Mouse (Mus musculus) gastrocnemius, postnatal 36 days (tissue): ENCODE measurements at regions not wholly inside any gene's neighbourhood (a gene's known extent, or its start where the extent isn't known, plus 50 kb on each side); places are given as distances from the start of the nearest gene placed in this dataset.

ENCODE experiments used
- DNase-seq, 2 experiments: peaks; one replicate each; pipeline ENCODE4 v3.0.0; 2022
- intact Hi-C: fragments of 180-260 bp; cut with DNase I; formaldehyde crosslinking; loops from one replicate; pipeline ENCODE4 v1.15.1; 2025

DNA sequence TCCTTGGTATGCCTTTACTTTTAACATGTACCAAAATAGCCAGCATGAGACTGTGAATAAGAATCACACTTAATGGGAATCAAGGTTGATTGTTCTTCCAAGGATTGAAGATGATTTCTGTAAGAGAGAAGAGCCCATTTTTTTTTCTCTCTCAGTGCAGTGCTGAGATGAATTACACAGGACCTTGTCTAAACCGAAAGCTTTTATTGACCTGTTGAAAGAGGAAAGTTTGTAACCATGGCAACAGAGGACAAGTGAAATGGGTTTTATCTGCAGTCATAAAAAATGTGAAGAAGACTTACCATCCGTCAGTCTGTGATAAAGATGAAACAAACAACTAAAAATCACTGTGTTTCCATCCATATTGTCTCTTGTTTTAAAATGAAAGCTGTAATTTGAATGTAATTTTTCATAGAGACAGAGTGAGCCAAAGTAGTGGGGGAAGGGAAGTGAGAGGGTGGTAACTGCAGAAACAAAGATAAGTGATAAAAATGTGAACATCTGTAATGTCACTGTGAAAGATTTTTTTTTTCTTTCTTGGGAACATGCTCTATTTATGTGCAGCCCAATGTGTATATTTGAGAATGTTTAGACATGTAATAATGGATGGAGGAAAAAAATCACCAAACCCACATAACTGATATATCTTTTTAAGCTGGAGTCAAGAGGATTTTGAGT, 661.9 kb downstream of the Basp1 start:
- intact Hi-C loops, result no loop called here

GRCm38 (mm10) chr15:24743240-24743639, 670.3 kb downstream of the Basp1 start:
- intact Hi-C loops, result no loop called here
- no peak for DNase-seq

More for the DNA sequence above, 661.9 kb downstream of the Basp1 start:
- no peak for DNase-seq

GRCm38 (mm10) chr15:24725170-24725569, 688.4 kb downstream of the Basp1 start:
- intact Hi-C loops, result loop anchor here (10.0 kb wide), 1 partner anchor 840 kb away; no protein-coding TSS in a partner anchor

DNA sequence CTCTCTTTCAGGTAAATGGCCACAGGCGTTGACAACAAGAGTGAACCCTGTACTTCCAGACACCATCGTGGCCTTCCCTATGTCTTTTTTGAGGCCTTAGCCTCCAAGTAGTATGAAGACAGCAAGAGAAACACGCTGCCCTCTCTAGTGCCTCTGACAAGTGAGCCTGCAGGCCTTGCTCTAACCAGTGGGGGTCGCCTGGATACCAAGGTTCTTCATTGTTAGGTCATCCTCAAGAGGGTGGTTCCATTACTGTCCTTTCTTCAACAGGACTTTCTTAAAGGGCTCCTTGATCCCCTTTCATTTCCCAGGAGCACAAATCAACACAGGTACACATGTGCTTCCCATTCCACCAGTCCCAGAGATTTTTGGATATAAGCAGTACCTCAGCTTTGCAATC, 688.9 kb downstream of the Basp1 start:
- peak; percentile 16 to 26 for DNase-seq
- intact Hi-C loops, result loop anchor here (10.0 kb wide), 1 partner anchor 840 kb away; no protein-coding TSS in a partner anchor

More at GRCm38 (mm10) chr15:24725170-24725569, 688.4 kb downstream of the Basp1 start:
- DNase-seq, result no peak

DNA sequence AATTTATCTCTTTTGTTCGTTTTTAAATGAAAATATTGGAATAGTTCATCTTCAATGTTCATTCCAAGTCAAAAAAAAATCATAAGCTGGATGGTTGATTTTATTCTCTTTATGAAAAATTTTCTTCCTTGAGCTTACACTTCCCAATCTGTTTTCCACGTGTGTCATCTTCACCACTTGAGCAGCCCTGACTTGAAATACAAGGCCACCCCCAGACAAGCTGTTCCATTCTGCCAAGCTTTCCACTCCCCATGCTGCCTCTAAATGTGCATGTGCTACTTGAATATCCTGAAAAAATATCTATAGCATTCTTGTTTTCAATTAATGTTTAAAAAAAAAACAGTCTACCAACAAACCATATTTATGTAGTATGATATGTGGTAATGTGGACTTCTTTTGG, 693.2 kb downstream of the Basp1 start:
- intact Hi-C loops, result loop anchor here (10.0 kb wide), 1 partner anchor 844 kb away; no protein-coding TSS in a partner anchor
- DNase-seq, result no peak

DNA sequence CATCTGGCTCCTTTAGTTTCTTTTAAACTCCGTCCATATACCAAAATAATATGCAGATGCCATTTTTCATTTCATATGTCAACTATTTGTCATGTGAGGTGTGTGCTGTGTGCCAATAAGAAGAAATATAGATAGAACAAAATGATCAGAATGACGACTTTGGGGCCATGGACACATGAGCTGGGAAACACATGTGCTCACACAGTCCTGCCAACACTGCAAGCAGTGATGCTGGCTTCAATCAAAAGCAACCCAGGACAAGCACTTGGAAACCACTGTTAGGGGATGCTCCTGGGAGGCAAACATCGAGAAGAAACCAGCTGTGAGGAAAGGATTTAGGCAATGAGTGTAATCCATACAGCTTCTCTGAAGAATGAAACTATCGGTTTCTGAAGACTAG, 731.4 kb downstream of the Basp1 start:
- no peak for DNase-seq
- intact Hi-C loops, result no loop called here

DNA sequence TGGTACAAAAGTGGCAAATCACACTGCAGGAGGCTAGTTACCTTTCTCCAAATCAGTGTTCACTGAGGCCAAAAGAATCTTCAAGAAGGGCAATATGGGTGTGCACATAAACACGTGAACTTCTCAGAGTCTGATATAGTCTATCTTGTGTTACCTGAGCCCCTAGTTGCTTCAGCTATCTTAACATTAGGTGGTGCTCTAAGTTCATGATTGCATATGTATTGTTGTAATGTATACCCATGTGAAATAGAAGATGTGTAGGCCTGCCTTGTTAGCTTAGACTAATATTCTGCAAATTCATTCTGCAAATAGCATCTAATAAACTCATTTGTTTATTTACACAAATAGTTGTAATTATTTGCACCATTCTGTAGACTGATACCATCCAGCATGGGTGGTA, 764.6 kb downstream of the Basp1 start:
- intact Hi-C loops, result no loop called here
- DNase-seq, result no peak

DNA sequence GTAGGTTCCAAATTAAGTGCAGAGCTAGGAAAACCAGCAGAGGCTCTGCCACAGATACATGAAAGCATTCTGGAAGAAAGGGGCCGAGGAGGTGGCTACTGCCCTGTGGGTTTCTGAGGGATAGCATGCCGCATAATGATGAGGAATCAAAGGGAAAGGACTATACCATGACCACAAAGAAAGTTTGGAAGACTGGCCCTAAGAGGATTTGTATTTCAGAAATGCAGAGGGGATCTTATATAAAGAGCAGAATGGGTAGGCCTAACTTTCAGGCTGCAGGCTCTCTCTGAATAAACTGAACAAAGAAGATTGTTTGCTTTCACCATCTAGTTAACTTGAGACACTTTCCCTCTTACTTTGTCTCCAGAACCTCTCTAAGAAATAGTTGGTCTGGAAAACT, 777.9 kb downstream of the Basp1 start:
- DNase-seq, result no peak
- intact Hi-C loops, result no loop called here

GRCm38 (mm10) chr15:24596242-24596641, 817.3 kb downstream of the Basp1 start:
- intact Hi-C loops, result no loop called here
- DNase-seq, result no peak

GRCm38 (mm10) chr15:24588943-24589342, 824.6 kb downstream of the Basp1 start:
- DNase-seq, result peak in 1 of 2 experiments; percentile 6
- intact Hi-C loops, result loop anchor here (2.0 kb wide), 1 partner anchor 826 kb away; no protein-coding TSS in a partner anchor

DNA sequence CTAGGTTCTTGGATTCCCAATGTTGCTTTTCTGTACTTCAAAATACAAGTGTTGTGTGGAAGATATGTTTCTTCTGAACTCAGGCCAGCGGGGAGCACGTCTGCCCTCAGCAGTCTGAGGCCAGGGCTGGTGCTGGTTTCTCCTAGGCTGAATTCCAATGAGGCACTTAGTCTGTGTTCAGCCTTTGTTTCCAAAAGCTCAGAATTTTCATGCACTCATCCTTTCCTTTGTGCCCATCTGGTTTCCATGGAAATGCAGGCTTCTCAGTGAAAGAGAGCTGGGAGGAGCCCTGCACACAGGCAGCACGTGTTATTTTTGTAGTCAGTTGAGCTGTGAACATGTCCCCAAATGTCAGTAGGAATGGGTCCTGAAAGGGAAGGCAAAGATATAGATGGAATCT, 846.6 kb downstream of the Basp1 start:
- DNase-seq, result no peak
- intact Hi-C loops, result no loop called here

GRCm38 (mm10) chr15:24556806-24557205, 856.8 kb downstream of the Basp1 start:
- no peak for DNase-seq

GRCm38 (mm10) chr15:24550108-24550507, 863.5 kb downstream of the Basp1 start:
- intact Hi-C loops, result no loop called here
- no peak for DNase-seq

More at GRCm38 (mm10) chr15:24556806-24557205, 856.8 kb downstream of the Basp1 start:
- intact Hi-C loops, result no loop called here

DNA sequence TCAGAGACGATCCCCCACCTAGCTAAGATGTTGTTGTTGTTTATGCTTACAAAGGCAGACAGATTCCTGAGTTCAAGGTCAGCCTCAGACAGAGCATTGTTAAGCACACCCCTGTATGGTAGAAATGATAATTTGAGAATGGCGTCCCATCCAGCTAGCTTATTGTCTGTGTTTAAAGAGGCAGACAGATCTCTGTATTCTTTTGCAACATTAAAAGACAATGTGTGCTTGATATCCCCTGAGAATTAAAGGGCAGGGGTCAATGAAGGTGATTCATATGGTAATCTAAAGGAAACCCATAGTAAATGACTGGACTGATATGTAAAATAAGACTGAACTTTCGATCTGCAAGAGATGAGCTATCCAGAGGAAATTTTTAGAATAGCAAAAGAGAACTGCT, 883.5 kb downstream of the Basp1 start:
- no peak for DNase-seq
- intact Hi-C loops, result no loop called here

DNA sequence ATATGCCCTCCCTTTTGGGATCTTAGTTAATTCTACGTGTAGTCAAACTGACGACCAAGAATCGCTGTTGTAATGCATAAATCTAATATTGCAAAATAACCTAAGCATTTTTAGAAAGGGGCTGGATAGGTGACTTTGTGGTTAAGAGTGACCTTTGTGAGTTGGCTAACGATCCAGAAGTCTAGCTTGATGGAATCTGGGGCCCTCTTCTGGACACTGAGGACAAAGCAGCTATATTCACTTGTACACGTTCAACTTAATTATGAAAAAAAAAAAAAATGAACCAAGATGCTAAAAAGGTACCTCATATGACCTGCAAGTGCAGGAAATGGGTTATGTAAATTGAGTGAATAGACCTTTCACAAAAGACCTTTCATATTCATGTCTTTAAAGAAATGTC, 886.2 kb downstream of the Basp1 start:
- intact Hi-C loops, result no loop called here
- no peak for DNase-seq

- intact Hi-C loops, result no loop called here
- no peak for DNase-seq
Observed at GRCm38 (mm10) chr15:24513926-24514325, 899.6 kb downstream of the Basp1 start.

GRCm38 (mm10) chr15:24501907-24502559, 911.5 kb downstream of the Basp1 start:
- DNase-seq, result no peak

GRCm38 (mm10) chr15:24486235-24486634, 927.3 kb downstream of the Basp1 start:
- DNase-seq, result no peak
- intact Hi-C loops, result no loop called here

More at GRCm38 (mm10) chr15:24501907-24502559, 911.5 kb downstream of the Basp1 start:
- intact Hi-C loops, result no loop called here

GRCm38 (mm10) chr15:24468239-24468638, 945.3 kb downstream of the Basp1 start:
- intact Hi-C loops, result no loop called here
- peak in 1 of 2 experiments; percentile 9 for DNase-seq

DNA sequence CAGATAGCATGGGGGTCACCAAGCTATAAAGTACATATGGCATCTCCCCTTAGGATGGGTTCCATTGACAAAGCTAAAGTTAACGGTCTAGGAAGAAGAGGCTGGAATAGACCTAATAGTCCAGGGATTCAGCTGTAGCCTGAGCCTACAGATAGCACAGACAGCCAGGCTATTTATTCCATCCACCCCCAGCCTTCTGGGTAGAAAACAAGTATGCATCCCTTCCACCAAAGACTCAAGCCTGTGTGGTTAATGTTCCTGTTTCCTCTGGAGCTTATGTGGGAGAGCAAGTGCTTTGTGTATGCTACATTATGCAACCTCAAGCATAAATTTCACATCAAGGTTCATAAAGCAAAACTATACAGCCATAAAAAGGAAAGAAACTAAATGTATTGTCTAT, 955.8 kb downstream of the Basp1 start:
- intact Hi-C loops, result no loop called here
- no peak for DNase-seq

GRCm38 (mm10) chr15:24433083-24433482, 980.5 kb downstream of the Basp1 start:
- no peak for DNase-seq
- intact Hi-C loops, result no loop called here

- intact Hi-C loops, result no loop called here
- DNase-seq, result no peak
Observed at GRCm38 (mm10) chr15:24429154-24429553, 984.4 kb downstream of the Basp1 start.
